Mouse (Mus musculus): ENCODE measurements around the gene Gpr3. TPM values are rescaled to one million over a fixed set of nuclear protein-coding genes. Genes with fewer than 3 reads are reported as not detected.

Gpr3 gene
- polyA plus RNA-seq, 1 experiment from 2014 or later: 2.0 TPM

Small RNA genes within 50 kb of the gene (microRNA-seq; reads per million reads assigned to microRNA genes)
- 1.3 reads per million for gene Mir7017

Other genes with a start within 250 kb of the Gpr3 start
- gene Fgr, start 238.4 kb downstream of the Gpr3 start, polyA plus RNA-seq (2015; fragmentation: Nextera tagmentation; extraction: Ambion mirVana): 0.06 and 0.27 TPM in 2 replicates
- 13.5 and 14.4 TPM in 2 replicates for gene Ahdc1, start 201.3 kb downstream of the Gpr3 start, polyA plus RNA-seq (2015; fragmentation: Nextera tagmentation; extraction: Ambion mirVana)
- gene Wasf2, start 82.0 kb downstream of the Gpr3 start, polyA plus RNA-seq (2015; fragmentation: Nextera tagmentation; extraction: Ambion mirVana): 27.4 and 27.7 TPM in 2 replicates
- gene Cd164l2, start 405 bp downstream of the Gpr3 start, polyA plus RNA-seq (2015; fragmentation: Nextera tagmentation; extraction: Ambion mirVana): 3.0 and 5.0 TPM in 2 replicates
- gene Map3k6, start 28.3 kb upstream of the Gpr3 start, polyA plus RNA-seq (2015; fragmentation: Nextera tagmentation; extraction: Ambion mirVana): 1.6 and 2.0 TPM in 2 replicates
- gene Sytl1, start 50.6 kb upstream of the Gpr3 start, polyA plus RNA-seq (2015; fragmentation: Nextera tagmentation; extraction: Ambion mirVana): 0.56 and 0.65 TPM in 2 replicates
- gene Tmem222, start 65.3 kb upstream of the Gpr3 start, polyA plus RNA-seq (2015; fragmentation: Nextera tagmentation; extraction: Ambion mirVana): 118 and 120 TPM in 2 replicates
- 23.2 and 26.3 TPM in 2 replicates for gene Wdtc1, start 140.9 kb upstream of the Gpr3 start, polyA plus RNA-seq (2015; fragmentation: Nextera tagmentation; extraction: Ambion mirVana)
- 9.9 and 11.1 TPM in 2 replicates for gene Slc9a1, start 157.2 kb upstream of the Gpr3 start, polyA plus RNA-seq (2015; fragmentation: Nextera tagmentation; extraction: Ambion mirVana)

All from midbrain, embryonic 15.5 days (tissue).